Mouse (Mus musculus) cerebellum, adult 11 months (tissue): ENCODE measurements at regions not wholly inside any gene's neighbourhood (a gene's known extent, or its start where the extent isn't known, plus 50 kb on each side); places are given as distances from the start of the nearest gene placed in this dataset.

ENCODE experiments used
- DNase-seq: peaks from one replicate; pipeline ENCODE4 v3.0.0; 2022

- DNase-seq: no peak
Observed at GRCm38 (mm10) chr8:30494851-30495355, 2933.6 kb upstream of the 5930422O12Rik start.

- DNase-seq: no peak
Observed at GRCm38 (mm10) chr8:30502164-30502563, 2926.3 kb upstream of the 5930422O12Rik start.

GRCm38 (mm10) chr8:30511358-30511757, 2917.2 kb upstream of the 5930422O12Rik start:
- no peak for DNase-seq

GRCm38 (mm10) chr8:30522806-30523462, 2905.6 kb upstream of the 5930422O12Rik start:
- no peak for DNase-seq

- no peak for DNase-seq
Observed at GRCm38 (mm10) chr8:30532862-30533500, 2895.5 kb upstream of the 5930422O12Rik start.

- DNase-seq: no peak
Observed at GRCm38 (mm10) chr8:30533501-30533870, 2895.0 kb upstream of the 5930422O12Rik start.

GRCm38 (mm10) chr8:30535450-30535849, 2893.1 kb upstream of the 5930422O12Rik start:
- DNase-seq: no peak

- no peak for DNase-seq
Observed at GRCm38 (mm10) chr8:30542196-30542595, 2886.3 kb upstream of the 5930422O12Rik start.

GRCm38 (mm10) chr8:30547820-30548219, 2880.7 kb upstream of the 5930422O12Rik start:
- no peak for DNase-seq

- DNase-seq: no peak
Observed at GRCm38 (mm10) chr8:30551051-30551450, 2877.5 kb upstream of the 5930422O12Rik start.

- DNase-seq: no peak
Observed at GRCm38 (mm10) chr8:30557429-30557828, 2871.1 kb upstream of the 5930422O12Rik start.

- DNase-seq: no peak
Observed at GRCm38 (mm10) chr8:30561323-30562207, 2866.9 kb upstream of the 5930422O12Rik start.

GRCm38 (mm10) chr8:30569799-30570198, 2858.7 kb upstream of the 5930422O12Rik start:
- no peak for DNase-seq

GRCm38 (mm10) chr8:30570547-30570946, 2858.0 kb upstream of the 5930422O12Rik start:
- DNase-seq: no peak

GRCm38 (mm10) chr8:30587508-30587907, 2841.0 kb upstream of the 5930422O12Rik start:
- DNase-seq: no peak

GRCm38 (mm10) chr8:30602421-30602820, 2826.1 kb upstream of the 5930422O12Rik start:
- no peak for DNase-seq

- DNase-seq: no peak
Observed at GRCm38 (mm10) chr8:30630332-30630731, 2798.2 kb upstream of the 5930422O12Rik start.

GRCm38 (mm10) chr8:30636791-30637190, 2791.7 kb upstream of the 5930422O12Rik start:
- peak; percentile 35 for DNase-seq

GRCm38 (mm10) chr8:30642866-30643690, 2785.4 kb upstream of the 5930422O12Rik start:
- DNase-seq: peak; percentile 23

GRCm38 (mm10) chr8:30648497-30648896, 2780.0 kb upstream of the 5930422O12Rik start:
- DNase-seq: no peak

- DNase-seq: no peak
Observed at GRCm38 (mm10) chr8:30655749-30656241, 2772.7 kb upstream of the 5930422O12Rik start.

GRCm38 (mm10) chr8:30661261-30661660, 2767.2 kb upstream of the 5930422O12Rik start:
- no peak for DNase-seq
